Mouse (Mus musculus) liver, adult (tissue): ENCODE data around the gene Xbp1.

Experiments
- GATA4 ChIP-seq: IDR thresholded peaks from 2 replicates; pipeline ENCODE4 v1.6.1; 2014; ENCODE audit warnings: mild to moderate bottlenecking, low read length; ENCODE audit not compliant: insufficient replicate concordance

Gene Xbp1

GRCm38 (mm10) chr11:5542482-5543185 is 22.2 kb downstream of the Xbp1 start:
- TF ChIP-seq GATA4 = no peak

GRCm38 (mm10) chr11:5543281-5543680 is 22.8 kb downstream of the Xbp1 start:
- TF ChIP-seq GATA4 = no peak

DNA sequence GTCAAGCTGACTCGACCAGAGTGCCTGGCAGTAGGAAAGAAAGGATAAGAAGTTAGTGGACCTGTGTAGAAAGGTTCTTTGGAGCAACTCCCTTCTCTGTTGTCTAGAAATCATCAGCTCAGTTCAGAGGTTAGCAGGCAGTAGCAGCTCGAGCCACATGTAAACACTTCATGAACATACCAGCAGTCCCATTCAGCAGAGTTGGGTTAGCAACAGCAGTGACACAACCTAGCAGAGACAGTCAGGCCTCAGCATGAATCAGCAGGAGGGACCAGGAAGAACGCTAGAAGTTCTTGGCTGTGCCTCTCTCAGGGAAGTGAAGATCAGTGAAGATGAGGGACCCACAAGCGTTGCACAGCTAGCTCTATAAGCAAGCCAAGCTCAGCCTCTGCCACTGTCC is 25.0 kb downstream of the Xbp1 start:
- no peak for TF ChIP-seq GATA4

DNA sequence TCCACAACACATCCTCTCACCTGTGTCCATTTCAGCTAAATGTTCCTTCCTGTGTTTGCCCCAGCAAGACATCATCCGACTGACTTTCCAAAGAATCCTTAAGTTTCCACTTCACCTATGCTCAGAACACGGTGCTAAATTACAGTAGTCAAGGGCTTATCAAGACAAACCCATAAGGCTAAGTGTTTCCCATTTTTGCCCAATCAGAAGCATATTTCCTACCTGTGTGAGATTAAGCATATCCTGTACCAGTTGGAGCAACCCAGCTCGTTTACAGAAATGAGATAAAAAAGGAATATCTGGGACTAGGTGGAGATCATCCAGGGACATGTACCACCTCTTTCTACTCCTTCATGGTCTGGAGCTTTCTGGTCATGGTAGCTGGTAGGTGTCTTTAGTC is 26.2 kb downstream of the Xbp1 start:
- no peak for TF ChIP-seq GATA4

DNA sequence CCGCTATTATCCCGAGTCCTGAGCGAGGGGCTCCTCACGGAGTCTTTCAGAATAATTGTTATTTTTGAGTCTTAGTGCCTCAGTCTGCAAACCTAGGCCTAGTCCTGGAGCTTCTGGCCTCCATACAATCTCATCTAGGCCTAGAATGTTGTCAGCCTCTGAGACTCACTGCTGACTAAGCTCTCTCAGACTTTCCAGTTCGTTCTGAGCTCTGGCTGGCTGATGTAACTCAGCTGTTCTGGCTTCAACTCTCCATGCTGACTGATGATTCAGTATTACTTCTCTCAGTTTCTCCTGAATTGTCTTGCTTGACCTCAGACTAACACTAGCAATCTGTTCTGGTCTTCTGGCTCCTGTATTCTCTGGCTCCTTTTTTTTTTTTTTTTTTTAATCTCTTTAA is 31.0 kb downstream of the Xbp1 start:
- no peak for TF ChIP-seq GATA4

DNA sequence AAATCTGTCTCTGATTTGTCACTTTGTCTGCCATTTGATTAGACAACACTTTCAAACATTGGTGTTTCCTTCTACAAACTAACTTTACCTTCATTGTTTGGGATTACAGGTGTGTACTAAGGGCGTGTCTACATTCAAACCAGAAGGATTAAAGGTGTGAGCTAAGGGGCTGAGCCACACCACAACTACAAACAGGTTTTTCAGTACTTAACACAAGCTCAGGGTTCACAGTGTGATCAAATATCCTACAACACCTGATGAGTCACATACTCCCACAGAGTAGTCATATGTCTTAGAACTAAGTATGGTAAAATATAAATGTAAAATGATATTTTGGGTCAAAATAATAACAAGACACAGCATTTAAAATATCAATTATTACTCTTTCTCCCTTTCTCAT is 31.5 kb downstream of the Xbp1 start:
- TF ChIP-seq GATA4 = no peak

- TF ChIP-seq GATA4 = no peak
Observed at GRCm38 (mm10) chr11:5560273-5560672, 39.8 kb downstream of the Xbp1 start.

- no peak for TF ChIP-seq GATA4
Observed at GRCm38 (mm10) chr11:5562625-5563268, 42.3 kb downstream of the Xbp1 start.

- TF ChIP-seq GATA4 = no peak
Observed at GRCm38 (mm10) chr11:5563898-5564297, 43.4 kb downstream of the Xbp1 start.

GRCm38 (mm10) chr11:5565596-5565995 is 45.1 kb downstream of the Xbp1 start:
- TF ChIP-seq GATA4 = no peak

DNA sequence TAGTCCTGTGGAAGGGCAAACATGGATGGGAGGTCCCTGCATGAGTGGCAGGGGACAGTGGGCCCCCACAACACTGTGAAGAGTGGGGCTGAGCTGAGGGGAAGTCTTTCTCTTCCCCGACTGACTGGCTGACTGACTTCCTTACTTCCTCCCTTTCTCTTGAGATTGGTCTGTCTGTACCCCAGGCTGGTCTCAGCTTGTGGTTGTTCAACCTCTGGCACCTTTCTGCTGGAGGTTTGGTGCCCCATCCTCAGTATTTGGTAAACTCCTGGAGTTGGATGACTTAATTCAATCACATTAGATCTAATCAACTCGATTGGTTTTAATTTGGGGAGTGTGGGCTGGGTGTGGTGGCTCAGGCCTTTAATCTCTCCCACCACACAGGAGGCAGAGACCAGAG is 46.0 kb downstream of the Xbp1 start:
- TF ChIP-seq GATA4 = no peak

GRCm38 (mm10) chr11:5567654-5568053 is 47.2 kb downstream of the Xbp1 start:
- TF ChIP-seq GATA4 = no peak

- TF ChIP-seq GATA4 = no peak
Observed at GRCm38 (mm10) chr11:5568082-5568481, 47.6 kb downstream of the Xbp1 start.

- TF ChIP-seq GATA4 = no peak
Observed at GRCm38 (mm10) chr11:5569474-5569873, 49.0 kb downstream of the Xbp1 start, which contains the start of gene Ankrd36. Gene Ankrd36, plus strand, starts transcription at chr11:5569684.

GRCm38 (mm10) chr11:5571856-5572255 is 51.4 kb downstream of the Xbp1 start:
- TF ChIP-seq GATA4 = no peak

- no peak for TF ChIP-seq GATA4
Observed at GRCm38 (mm10) chr11:5573821-5574220, 53.4 kb downstream of the Xbp1 start.

DNA sequence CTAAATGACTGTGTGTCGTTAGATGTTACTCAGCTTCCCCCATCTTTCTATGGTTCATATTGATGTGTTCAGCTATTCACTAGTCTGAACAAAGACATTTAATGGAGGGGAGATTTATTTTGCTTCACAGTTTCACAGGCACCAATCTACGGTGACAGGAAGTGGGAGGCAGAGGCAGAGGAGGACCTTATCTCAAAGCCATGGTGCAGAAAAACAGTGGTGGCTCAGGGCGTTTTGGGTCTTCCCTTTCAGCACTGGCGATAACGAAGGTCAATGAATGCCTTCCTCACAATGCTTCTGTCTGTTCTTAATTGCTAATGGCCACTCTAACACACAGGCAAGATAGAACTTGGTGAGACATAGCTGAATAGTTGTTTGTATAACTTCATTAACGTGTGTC is 54.6 kb downstream of the Xbp1 start:
- no peak for TF ChIP-seq GATA4
